Mouse (Mus musculus) layer of hippocampus, postnatal 25 days (tissue): ENCODE data around the gene Smyd4. TPM values are rescaled to one million over a fixed set of nuclear protein-coding genes. Genes with fewer than 3 reads are reported as not detected.
A peak's percentile ranks its signal among the peaks of the same experiment; 100 is the strongest.

Experiments
- DNase-seq, 2 experiments: peaks; one replicate each; pipeline ENCODE4 v3.0.0; 2022; ENCODE audit warnings: mixed read lengths in 2 of 2, low spot score in 1 of 2; ENCODE audit errors: extremely low spot score in 1 of 2
- total RNA-seq, 2 experiments: library from RNA; stranded (reverse); gene quantifications; 2 replicates each; pipeline ENCODE4 v1.2.3; 2021

The Smyd4 gene
- 10 to 100 TPM; 14.3 to 14.5 TPM for total RNA-seq

- DNase-seq = peak; percentile 80
These were observed at the start of gene Smyd4, which contains the start of gene Rpa1 for GRCm38 (mm10) chr11:75348199-75348889. Gene Smyd4, plus strand, starts transcription at chr11:75348433. Gene Rpa1, minus strand, starts transcription at chr11:75348324.

DNA sequence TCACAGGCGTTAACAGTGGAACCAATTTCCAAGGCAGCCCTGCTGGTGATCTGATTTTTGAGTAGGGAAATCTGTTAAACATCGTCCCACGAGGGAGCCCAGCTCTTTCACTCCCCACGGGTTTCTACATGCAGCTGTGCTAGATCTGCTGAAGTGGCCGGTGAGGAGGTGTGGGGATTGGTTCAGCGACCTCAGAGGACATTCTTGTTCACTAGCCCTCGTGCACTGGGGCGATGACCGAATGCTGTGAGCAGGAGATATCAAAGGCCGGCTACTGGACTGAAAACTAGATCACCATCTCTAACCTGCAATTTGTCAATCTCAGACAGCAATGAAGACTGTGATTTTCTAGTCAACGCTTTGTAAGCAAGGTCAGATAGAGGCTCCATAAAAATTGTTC is 49.7 kb upstream of the Smyd4 start:
- no peak for DNase-seq

- DNase-seq = no peak
These were observed 48.4 kb upstream of the Smyd4 start for GRCm38 (mm10) chr11:75299786-75300185.

DNA sequence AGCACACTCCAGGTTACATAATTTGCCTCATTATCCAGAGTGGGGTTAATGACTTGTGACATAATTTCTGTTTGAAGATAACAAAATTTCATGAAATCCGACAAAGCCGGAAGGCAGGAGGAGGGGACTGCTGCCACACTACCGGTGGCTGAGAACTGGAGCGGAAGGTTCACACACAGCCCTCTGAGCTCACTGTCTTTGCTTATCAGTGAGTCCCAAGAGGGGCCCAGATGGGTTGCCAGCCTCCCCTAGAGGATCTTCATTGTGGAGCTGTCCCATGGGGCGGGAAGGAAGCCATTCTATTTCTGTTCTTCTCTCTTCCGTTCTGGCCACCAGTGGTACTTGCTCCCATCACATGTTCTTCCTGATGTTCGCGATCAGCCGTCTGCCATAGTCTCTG is 47.3 kb upstream of the Smyd4 start:
- no peak for DNase-seq

DNA sequence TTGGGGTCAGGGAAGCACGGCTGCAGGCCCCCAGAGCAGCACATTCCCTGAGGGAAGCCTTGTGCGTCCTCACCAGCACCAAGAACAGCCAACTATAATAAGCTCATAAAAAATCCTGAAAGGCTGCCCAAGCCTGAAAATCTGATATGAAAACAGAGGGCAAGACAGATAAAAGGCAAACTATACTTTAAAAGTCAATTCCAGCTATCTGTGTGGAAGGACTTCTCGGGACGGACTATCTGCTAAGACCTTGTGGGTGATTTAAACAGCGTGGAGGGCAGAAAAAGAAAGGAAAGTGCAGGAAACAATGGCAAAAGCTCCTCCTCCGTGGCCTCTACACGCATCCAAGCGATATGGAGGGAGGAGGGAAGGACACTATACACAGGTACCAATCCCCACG is 43.4 kb upstream of the Smyd4 start:
- no peak for DNase-seq

DNA sequence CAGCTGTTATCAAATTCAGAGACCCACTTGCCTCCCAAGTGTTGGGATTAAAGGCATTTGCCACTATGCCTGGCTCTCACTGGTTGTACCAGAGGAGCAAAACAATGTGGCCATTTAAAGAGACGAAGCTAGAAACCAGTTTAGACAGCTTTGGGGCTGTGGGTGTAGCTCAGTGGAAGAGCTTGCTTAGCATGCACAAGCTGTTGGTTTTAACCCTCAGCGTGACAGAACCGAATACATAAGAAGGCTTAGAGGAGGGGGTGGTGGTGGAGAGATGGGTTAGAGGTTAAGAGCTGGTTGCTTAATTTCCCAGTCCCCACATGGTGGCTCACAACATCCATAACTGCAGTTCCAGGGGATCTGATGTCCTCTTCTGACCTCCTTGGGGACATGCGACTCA is 39.6 kb upstream of the Smyd4 start:
- DNase-seq = no peak

DNA sequence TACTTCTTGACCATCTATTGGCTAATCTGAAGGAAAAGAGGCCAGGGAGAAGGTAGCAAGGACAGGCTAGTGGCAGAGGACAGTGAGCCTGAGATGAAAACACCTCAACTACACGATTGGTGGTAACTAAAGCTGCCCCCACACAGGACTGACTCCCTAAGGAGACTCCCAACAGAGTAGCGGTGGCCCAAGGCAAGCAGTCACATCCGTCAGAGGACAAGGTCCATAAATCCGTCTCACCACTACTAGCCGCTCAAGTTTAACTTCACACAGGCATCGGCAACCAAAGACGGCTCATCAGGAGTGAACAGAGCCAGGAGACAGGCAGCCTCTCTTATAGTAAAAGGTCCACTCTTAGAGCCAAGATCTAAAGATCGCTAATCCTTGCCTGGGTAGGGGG is 37.4 kb upstream of the Smyd4 start:
- no peak for DNase-seq

DNA sequence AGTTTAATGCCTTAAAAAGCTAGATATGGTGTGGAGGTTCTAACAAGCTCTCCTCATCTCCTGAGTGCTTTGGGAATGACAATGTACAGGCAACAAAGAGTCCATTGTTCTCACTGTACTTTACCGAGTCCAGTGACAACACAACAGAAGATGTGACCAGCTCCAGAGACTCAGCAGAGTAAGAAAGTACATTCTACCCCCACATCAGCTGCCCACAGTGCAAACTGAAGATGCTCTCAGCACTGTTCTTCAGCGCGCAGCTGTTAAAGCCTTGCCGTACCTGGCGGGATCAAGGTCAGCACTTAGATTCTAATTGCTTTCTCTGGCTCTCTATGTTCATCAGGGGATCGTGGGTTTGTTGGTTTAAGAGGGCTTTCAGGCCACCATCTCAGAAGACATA is 36.5 kb upstream of the Smyd4 start:
- no peak for DNase-seq

DNA sequence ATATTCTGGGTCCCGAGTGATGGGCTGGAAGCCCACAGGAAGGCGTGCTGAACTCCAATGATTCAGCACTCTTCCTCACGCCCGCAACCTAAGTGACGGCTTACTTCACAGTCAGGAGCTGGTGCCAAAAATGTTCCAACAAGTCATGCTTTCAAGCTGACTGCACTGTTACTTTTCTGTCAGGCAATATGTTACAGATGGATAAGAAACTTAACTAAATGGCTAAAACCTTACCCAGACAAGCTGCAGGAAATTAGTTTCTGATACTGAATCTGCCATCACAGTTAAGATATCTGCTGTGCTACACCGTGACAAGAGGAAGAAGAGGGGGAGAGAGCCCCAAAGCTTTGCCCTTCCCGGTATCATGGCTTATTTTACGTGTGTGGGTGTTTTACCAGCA is 34.4 kb upstream of the Smyd4 start:
- DNase-seq = no peak

DNA sequence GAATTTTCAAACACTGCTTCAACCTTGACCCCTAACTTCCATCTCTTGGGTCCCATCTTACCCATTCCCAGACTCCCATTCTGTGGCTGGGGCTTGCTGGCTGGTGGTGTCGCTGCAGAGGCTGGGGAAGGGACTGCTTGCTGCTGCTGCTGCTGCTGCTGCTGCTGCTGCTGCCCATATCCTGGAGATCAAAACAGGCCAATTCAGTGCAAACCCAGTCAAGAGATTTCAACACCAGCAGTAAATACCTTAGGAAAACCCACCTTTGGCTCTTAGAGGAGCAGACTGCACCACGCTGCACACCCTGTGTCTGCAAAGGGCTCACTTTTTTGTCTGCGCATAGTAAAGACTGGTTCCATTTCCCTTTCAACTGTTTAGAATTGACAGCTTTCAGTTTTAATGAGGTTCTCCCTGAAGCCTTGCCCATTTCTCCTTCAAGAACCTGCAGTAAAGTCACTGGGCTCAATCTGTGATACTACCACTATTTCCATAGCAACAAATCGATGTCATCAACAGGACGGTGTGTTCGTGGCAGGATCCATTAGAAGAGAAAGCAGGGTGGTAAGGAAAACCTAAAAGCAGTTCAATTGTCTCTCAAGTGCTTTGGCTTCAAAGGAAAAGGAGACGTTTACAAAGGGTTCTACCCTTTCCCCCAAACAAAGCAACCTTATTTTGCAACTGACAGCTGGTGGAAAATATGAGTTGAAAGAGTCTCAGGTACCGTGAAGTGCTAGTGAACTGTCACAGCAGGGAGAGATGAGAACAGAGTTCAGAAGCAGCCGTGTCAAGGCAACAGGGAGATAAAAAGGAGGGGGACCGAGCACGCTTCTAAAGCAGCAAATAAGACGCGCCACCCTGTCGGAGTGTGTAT is 29.6 kb upstream of the Smyd4 start:
- no peak for DNase-seq

GRCm38 (mm10) chr11:75319246-75319645 is 29.0 kb upstream of the Smyd4 start:
- no peak for DNase-seq

- no peak for DNase-seq
These were observed 24.9 kb upstream of the Smyd4 start for GRCm38 (mm10) chr11:75323326-75323737.

DNA sequence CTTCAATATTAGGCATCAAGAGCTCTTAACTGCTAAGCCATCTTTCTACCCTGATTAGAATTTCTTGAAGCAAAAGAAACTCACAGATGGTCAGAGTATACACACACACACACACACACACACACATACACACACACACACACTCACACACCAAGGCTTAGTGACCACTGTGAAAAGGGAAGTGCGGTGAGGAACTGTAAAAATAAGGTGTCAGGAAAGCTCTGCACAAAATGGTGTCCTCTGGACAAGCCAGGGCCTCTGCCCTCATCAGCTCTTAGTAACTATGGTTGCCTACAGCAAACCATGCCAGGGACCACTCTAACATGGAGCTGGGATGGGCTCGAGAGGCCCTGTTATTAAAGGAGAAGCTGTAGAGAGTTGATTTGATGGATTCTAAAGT is 23.8 kb upstream of the Smyd4 start:
- DNase-seq = no peak

GRCm38 (mm10) chr11:75325116-75325968 is 22.9 kb upstream of the Smyd4 start:
- peak in 1 of 2 experiments; percentile 5 for DNase-seq

- no peak for DNase-seq
These were observed 22.3 kb upstream of the Smyd4 start for GRCm38 (mm10) chr11:75325969-75326311.

- no peak for DNase-seq
These were observed 11.6 kb upstream of the Smyd4 start for GRCm38 (mm10) chr11:75336676-75337075.

DNA sequence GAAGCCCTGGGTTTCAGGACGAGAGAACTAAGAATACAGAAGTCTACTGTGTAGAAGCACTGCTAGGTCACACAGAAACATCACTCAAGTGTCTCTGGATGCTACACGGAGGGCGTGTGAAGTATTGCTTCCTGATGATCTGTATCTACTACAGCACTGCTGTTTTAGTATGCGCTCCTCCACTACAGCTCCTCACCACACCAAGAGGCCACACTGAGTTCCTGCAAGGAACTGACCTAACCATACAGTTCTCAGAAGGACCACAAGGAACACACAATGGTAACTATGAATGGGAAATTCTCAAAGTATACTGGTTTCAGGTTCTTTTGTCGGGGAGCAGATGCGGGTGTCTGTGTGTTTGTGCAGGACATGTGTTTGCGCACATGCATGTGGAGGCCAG is 11.0 kb upstream of the Smyd4 start:
- no peak for DNase-seq

DNA sequence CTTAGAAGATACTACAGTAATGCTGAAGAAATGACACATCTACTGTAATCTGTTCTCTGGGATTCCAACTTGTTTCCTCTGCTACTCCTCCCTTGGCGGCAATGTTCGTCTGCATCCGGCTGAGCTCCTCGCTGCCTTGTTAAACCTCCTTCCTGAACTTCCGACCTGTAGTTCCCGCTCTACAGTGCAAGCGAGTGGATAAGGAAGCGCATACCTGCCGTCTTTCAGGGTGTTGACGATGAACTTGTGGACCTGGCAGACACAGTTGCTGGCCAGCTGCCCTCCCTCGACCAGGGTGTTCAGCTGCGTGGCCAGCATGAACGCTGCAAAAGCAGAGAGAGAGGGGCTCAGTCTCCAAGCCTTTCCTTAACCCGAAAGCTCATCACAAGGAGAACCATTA is 8.2 kb upstream of the Smyd4 start:
- DNase-seq = no peak

- DNase-seq = no peak
These were observed 7.4 kb upstream of the Smyd4 start for GRCm38 (mm10) chr11:75340698-75341345.

DNA sequence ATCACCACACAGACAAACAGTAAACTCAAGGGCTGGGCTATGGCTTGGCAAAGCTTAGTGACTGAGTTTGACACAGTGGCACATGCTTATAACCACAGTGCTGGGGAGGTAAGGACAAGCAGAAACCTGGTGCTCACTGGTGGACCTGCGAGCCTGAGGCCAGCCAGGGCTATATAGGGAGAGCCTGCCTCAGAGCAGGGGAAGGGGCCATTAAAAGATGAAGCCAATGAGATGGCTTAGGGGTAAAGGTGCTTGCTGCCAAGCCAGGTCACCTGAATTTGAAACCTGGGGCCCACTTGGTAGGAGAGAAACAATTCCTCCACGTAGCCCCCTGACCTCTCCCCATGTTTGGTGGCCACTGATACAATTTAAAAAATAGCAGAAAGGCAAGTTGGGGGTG is 5.1 kb upstream of the Smyd4 start:
- DNase-seq = no peak

DNA sequence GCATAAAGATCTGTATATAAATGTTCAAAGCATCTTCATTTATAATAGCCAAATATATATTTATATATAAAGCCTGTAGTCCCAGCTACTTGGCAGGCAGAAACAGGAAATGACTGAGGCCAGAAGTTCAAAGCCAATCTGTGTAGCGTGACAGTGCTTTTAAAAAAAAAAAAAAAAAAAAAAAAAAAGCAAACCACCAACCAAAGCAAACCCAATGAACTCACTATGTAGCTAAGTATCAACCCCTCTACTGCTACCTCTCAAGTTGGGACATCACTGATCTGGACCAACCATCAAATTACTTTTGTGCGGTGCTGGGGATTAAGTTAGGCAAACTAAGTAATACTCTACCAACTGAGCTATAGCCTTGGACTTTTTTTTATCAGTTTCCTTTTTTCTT is 4.1 kb upstream of the Smyd4 start:
- no peak for DNase-seq
